Mouse (Mus musculus) kidney, adult 2 months (tissue): ENCODE measurements at regions not wholly inside any gene's neighbourhood (a gene's known extent, or its start where the extent isn't known, plus 50 kb on each side); places are given as distances from the start of the nearest gene placed in this dataset.

Experiments
- DNase-seq: peaks from one replicate; pipeline ENCODE4 v3.0.0; 2021
- H3K27ac ChIP-seq: fragments of 200-500 bp; 2 replicates; pipeline ENCODE4 v1.5.1; 2012; ENCODE audit warnings: low read depth, low read length, control low read depth, inconsistent platforms; ENCODE audit not compliant: insufficient read depth
- H3K27me3 ChIP-seq: fragments of 200-500 bp; replicated peaks from 2 replicates; pipeline ENCODE4 v1.6.1; 2012; ENCODE audit warnings: mild to moderate bottlenecking, moderate library complexity, low read length, inconsistent platforms; ENCODE audit not compliant: control insufficient read depth, insufficient read depth
- H3K36me3 ChIP-seq: fragments of 200-500 bp; 2 replicates; pipeline ENCODE4 v1.6.1; 2012; ENCODE audit warnings: mild to moderate bottlenecking, moderate library complexity, low read length, inconsistent platforms; ENCODE audit not compliant: control insufficient read depth, insufficient read depth
- H3K4me1 ChIP-seq: fragments of 200-500 bp; 2 replicates; pipeline ENCODE4 v1.6.1; 2011; ENCODE audit warnings: low read length; ENCODE audit not compliant: control insufficient read depth, insufficient read depth
- H3K4me3 ChIP-seq: fragments of 200-500 bp; 2 replicates; pipeline ENCODE4 v1.5.1; 2011; ENCODE audit warnings: mild to moderate bottlenecking, low read depth, low read length, control low read depth; ENCODE audit not compliant: insufficient read depth
- CTCF ChIP-seq: fragments of 200-500 bp; conservative IDR thresholded peaks from 2 replicates; pipeline ENCODE4 v1.5.1; 2011; ENCODE audit warnings: low read depth, mild to moderate bottlenecking, control low read depth, low read length, moderate library complexity, mixed read lengths; ENCODE audit not compliant: insufficient read depth, insufficient read length
- POLR2A ChIP-seq: fragments of 200-500 bp; IDR thresholded peaks from one replicate; pipeline ENCODE4 v1.6.1; 2011; ENCODE audit warnings: low read depth, low read length, control low read depth
- WGBS: fragments of 180-500 bp; shearing (Covaris S2); methylation state at CpG from one replicate; pipeline ENCODE4 v1.1.7; 2018; 5-methylcytosine and 5-hydroxymethylcytosine counted together

DNA sequence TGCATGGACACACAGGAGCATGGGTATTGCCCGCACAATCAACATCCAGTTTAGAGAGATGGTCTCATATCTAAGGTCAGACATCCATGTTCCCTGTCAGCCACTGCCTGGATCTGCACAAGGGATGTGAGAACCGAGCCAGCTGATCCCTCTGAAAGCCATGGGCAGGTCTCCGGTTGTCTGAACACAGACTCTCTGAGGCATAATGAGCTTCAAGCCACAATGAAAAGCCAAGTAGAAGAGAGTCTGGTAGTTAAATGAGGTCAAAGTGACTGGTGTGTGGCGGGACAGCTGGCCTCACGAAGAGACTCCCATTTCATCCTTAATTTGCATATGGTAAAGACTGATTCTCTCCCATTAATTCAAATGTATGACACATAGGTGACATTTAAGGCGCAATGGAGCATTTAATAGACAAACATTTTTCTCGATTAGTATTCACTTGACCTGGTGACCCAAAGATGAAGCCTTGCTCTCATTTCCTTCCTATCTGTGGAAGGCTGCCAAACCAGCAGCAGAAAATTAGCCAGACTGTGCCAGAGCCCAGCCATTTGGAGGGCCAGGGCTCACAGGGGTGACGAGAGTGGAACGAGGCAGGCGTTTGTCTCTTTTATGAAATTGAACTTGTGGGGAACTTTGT lies 132.2 kb downstream of the Rpl14 start:
- Histone ChIP-seq H3K36me3 (no peaks in the 10 kb centered on the region), H3K27me3 (no peaks in the 10 kb centered on the region), H3K27ac (no peak overlapping the region), H3K4me1 (0 out of 2 replicates have a peak, but pooled peaks cover 2% of the 10 kb centered on the region), H3K4me3 (no peak overlapping the region)
- no peak for TF ChIP-seq CTCF
- DNase-seq, result peak; percentile 86
- 32% methylated on average over 10 of the region's 10 CpGs for WGBS

DNA sequence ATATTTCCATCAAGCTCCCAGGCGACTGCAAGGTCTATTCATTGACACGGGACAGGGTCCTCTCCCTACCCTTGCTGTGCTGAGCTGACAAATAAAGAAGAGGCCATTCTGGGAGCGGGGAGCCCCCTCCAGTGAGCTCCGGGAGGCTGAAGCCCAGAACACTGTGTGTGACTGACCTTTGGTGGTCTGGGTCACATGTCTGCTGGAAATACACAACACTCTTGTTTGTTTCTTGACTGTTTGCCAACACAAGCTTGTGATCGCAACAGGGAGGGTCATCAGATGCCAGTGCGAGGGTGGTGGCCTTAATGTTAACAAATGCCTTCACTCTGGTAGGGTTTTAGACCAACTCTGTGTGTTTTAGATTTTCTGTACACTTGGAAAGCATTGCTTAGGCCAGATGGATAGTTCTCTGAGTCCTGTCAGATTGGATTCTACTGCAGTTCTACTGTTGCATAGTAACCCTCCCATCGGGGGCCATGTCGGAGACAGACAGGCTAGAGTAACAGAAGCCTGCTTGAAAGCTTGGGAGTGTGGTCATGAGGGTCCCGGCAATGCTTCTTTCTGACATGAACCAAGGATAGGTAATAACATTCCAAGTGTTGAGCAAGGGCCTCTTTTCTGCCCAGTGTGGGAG lies 135.4 kb downstream of the Rpl14 start:
- 67% methylated on average over 9 of the region's 9 CpGs for WGBS

DNA sequence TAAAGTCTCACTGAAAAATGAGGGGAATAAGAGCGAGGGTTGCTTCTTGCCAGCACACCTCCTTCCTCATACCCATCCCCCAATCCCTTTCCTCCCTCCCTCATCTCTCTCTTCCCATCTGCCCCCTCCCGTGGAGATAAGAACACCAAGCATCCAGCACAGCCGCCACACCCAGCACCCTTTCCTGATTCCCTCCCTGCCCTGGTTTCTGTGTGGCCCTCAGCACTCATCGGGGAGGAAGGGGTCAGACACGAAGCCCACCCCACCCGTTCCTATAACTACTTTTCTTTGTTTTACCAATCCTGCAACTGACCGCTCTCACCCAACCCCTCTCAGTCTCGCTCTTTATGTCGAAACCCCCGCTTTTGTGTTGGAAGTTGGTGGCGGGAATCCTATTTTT lies 137.3 kb downstream of the Rpl14 start:
- WGBS, result 36% methylated on average over 11 of the region's 11 CpGs
- Histone ChIP-seq H3K4me3 (no peak overlapping the region), H3K36me3 (no peaks in the 10 kb centered on the region), H3K27ac (no peak overlapping the region), H3K27me3 (no peaks in the 10 kb centered on the region), H3K4me1 (no peaks in the 10 kb centered on the region)
- DNase-seq, result no peak
- TF ChIP-seq CTCF (no peak), POLR2A (no peak)

More for the DNA sequence above, 135.4 kb downstream of the Rpl14 start:
- Histone ChIP-seq H3K4me1 (0 out of 2 replicates have a peak, but pooled peaks cover 2% of the 10 kb centered on the region), H3K36me3 (no peaks in the 10 kb centered on the region), H3K4me3 (no peak overlapping the region), H3K27ac (no peak overlapping the region), H3K27me3 (no peaks in the 10 kb centered on the region)
- TF ChIP-seq CTCF (no peak), POLR2A (no peak)
- DNase-seq, result no peak

DNA sequence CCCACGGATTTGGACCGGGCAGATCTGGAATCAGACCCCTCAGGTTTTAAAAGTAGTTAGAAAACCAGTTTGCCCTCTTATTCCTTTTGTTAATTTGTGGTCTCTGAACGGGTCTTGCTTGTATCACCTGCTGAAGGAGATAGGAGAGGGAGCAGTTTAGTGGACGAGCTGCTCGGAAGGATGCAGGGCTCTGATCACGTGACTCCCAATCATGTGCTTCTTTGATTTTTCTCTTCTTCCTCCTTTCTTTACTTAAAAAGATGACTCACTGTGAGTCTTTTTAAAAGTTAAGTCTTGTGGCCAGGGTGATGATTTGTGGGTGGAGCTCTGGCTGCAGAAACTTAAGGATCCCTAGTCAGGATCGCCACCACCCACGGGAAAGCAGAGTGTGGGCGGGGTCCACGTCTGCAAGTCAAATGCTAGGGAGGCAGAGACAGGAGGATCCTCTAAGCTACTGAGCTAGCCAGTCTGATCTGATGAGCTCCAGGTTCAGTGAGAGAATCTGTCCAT lies 138.0 kb downstream of the Rpl14 start:
- 63% methylated on average over 10 of the region's 10 CpGs for WGBS
- no peaks in the 10 kb centered on the region for H3K36me3 ChIP-seq
- H3K4me3 ChIP-seq, result no peak overlapping the region
- TF ChIP-seq CTCF (no peak), POLR2A (no peak)
- H3K4me1 ChIP-seq, result no peaks in the 10 kb centered on the region
- no peak for DNase-seq
- no peaks in the 10 kb centered on the region for H3K27me3 ChIP-seq
- H3K27ac ChIP-seq, result no peak overlapping the region

DNA sequence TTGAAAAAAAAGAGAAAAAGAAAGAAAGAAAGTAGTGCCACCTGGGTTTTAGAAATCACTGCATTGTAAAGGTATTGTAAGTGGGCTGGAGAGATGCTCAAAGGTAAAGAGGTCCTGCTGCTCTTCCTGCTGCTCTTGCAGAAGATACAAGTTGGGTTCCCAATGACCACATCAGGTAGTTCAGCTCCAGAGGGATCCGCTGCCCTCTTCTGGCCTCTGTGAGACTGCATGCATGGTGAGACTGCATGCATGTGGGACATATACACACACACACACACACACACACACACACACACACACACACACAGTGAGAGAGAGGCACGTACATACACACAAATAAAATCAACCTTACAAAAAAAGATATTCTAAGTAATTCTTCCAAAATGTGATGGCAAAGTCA lies 141.7 kb downstream of the Rpl14 start:
- TF ChIP-seq POLR2A (no peak), CTCF (peak; percentile 23; the same call in 1 of the 2 replicates)
- Histone ChIP-seq H3K36me3 (no peaks in the 10 kb centered on the region), H3K4me3 (no peak overlapping the region), H3K4me1 (no peaks in the 10 kb centered on the region), H3K27me3 (no peaks in the 10 kb centered on the region), H3K27ac (no peak overlapping the region)
- DNase-seq, result no peak
- WGBS, result 98% methylated on average over 2 of the region's 2 CpGs

DNA sequence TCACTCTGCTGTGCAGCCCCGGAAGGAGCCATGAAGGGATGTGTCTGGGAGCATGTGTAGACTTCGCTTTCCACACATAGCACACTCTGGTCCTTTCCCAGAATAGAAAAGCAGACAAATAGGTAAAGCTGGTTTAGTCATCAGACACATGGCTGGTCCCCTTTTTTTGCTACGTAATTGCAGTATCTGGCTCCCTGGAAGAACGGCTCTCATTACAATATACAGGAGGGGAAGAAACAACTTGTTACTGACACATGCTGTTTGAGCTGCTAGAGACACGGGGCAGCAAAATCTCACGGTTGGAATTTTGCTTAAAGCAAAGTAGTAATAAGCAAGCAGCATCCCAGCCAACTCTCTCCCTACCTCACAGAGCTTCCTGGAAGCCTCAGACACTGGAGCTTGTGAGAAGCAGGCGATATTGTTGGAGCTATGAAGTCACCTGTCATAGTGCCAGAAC lies 144.4 kb downstream of the Rpl14 start:
- Histone ChIP-seq H3K27ac (no peak overlapping the region), H3K4me3 (no peak overlapping the region), H3K36me3 (no peaks in the 10 kb centered on the region), H3K4me1 (no peaks in the 10 kb centered on the region), H3K27me3 (no peaks in the 10 kb centered on the region)
- DNase-seq, result no peak
- 69% methylated on average over 7 of the region's 7 CpGs for WGBS
- TF ChIP-seq POLR2A, result no peak

DNA sequence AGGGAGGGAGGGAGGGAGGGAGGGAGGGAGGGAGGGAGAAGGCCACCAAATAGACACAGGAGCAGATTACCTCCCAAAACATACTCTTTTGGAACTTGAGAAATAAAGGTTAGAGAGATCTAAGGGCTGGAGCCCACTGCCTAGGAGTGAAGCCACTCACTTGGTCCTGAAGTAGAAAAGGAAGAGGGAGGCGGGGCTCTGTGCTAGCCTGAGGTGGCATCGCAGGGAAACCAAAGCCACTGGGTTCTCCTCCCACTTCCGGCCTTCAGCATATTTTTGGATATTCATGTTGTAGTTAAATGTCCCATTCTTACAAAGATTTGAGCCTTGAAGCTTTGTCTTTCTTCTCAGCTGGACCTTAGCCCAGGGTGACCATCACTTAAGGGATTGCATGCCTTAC lies 147.6 kb downstream of the Rpl14 start:
- H3K27me3 ChIP-seq, result no peaks in the 10 kb centered on the region
- TF ChIP-seq POLR2A, result no peak
- no peak for DNase-seq
- H3K4me3 ChIP-seq, result no peak overlapping the region
- WGBS, result 80% methylated on average over 3 of the region's 3 CpGs
- peaks cover 13% of the 10 kb centered on the region; the same call in 1 of the 2 replicates for H3K4me1 ChIP-seq
- H3K36me3 ChIP-seq, result no peaks in the 10 kb centered on the region
- H3K27ac ChIP-seq, result no peak overlapping the region
